Mouse (Mus musculus) intestine, embryonic 14.5 days (tissue): Measurements from ENCODE around the gene Rap1gap2. TPM values are rescaled to one million over a fixed set of nuclear protein-coding genes. Genes with fewer than 3 reads are reported as not detected.

ENCODE experiments used
- ATAC-seq: fragments of 200-750 bp; cut with Nextera tagmentation; replicated peaks from 2 replicates; pipeline ENCODE4 v1.8.0; 2017; ENCODE audit warnings: low read depth, moderate number of reproducible peaks, moderate TSS enrichment, moderate library complexity; ENCODE audit not compliant: low FRiP score, low TSS enrichment
- DNase-seq: peaks from one replicate; pipeline ENCODE4 v3.0.0-alpha.2; 2018; ENCODE audit warnings: low spot score
- H3K27ac ChIP-seq: fragments of 300-500 bp; sonication (generic); 2 replicates; pipeline ENCODE4 v1.5.1; 2014; ENCODE audit warnings: low read depth, mild to moderate bottlenecking, control low read depth
- H3K27me3 ChIP-seq: fragments of 300-500 bp; sonication (generic); replicated peaks from 2 replicates; pipeline ENCODE4 v1.6.1; 2014; ENCODE audit warnings: low read length, control low read depth; ENCODE audit not compliant: control insufficient read depth, insufficient read depth
- H3K36me3 ChIP-seq: fragments of 300-500 bp; sonication (generic); 2 replicates; pipeline ENCODE4 v1.6.1; 2014; ENCODE audit warnings: low read length, control low read depth; ENCODE audit not compliant: control insufficient read depth, insufficient read depth
- H3K4me1 ChIP-seq: fragments of 300-500 bp; sonication (generic); replicated peaks from 2 replicates; pipeline ENCODE4 v1.6.1; 2014; ENCODE audit warnings: low read length, control low read depth, mixed read lengths; ENCODE audit not compliant: control insufficient read depth, insufficient read depth
- H3K4me2 ChIP-seq: fragments of 300-500 bp; sonication (generic); 2 replicates; pipeline ENCODE4 v1.6.1; 2014; ENCODE audit warnings: low read length
- H3K4me3 ChIP-seq: fragments of 300-500 bp; sonication (generic); 2 replicates; pipeline ENCODE4 v1.5.1; 2014; ENCODE audit warnings: low read depth, low read length, control low read depth, mixed read lengths
- H3K9ac ChIP-seq: fragments of 300-500 bp; sonication (generic); 2 replicates; pipeline ENCODE4 v1.6.1; 2014; ENCODE audit warnings: mild to moderate bottlenecking, low read length
- H3K9me3 ChIP-seq: fragments of 300-500 bp; sonication (generic); 2 replicates; pipeline ENCODE4 v1.6.1; 2016; ENCODE audit warnings: low read length, control low read depth; ENCODE audit not compliant: control insufficient read depth
- WGBS: fragments of 180-500 bp; shearing (Covaris S2); extraction: QIAGEN DNeasy Blood & Tissue Kit; methylation state at CpG from one replicate; pipeline ENCODE4 v1.1.7; 2014; 5-methylcytosine and 5-hydroxymethylcytosine counted together
- polyA plus RNA-seq: library from polyadenylated mRNA; unstranded; fragments of >200 nt; fragmentation: Nextera tagmentation; extraction: Ambion mirVana; gene quantifications from 2 replicates; pipeline ENCODE4 v1.2.1, GENCODE M21; 2014

The Rap1gap2 gene
- polyA plus RNA-seq, 1 experiment from 2014 or later, result 11.6 TPM

DNA sequence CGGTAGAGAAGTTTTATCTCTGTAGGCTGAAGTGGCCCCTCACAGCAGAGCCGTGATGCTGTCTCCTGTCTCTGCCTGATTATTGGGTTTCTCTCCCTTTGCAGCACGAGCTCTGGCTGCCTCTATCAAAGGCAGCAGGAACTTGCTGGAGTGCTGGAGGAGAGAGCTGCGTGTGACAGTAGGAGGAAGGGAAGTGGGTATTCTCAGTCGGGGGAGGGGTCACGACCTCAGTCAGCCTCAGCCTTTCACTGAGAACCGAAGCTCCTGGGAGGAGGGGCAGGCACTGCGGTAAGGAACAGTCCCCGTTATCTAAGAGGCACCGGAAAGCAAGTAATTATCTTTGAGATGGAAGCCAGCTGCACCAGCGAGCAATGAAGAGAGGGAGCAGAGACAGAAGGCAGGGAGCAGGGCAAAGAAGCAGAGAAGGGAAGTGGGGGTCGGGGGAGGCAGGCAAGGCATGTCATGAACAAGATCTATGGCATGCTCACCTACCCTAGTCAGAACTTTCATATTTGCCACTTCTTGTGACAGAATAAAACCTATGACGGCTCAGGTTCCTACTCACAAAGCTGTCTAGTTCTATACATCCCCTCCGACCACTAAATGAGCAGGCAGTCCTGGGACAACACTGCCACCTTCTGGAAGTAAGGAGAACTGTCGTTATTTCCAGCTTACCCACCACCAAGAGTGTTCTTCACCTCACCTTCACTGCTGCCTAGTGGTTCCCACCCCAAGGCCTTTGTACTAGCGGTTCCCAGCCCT is 63.6 kb downstream of the Rap1gap2 start:
- Histone ChIP-seq H3K9ac (0 out of 2 replicates have a peak overlapping the region, but pooled peaks have one; percentile 14), H3K27ac (peak overlapping the region; percentile 39; the same call in 1 of the 2 replicates), H3K9me3 (no peaks in the 10 kb centered on the region), H3K4me1 (no peaks in the 10 kb centered on the region; the same call in 1 of the 2 replicates), H3K4me3 (peak overlapping the region; percentile 23), H3K36me3 (no peaks in the 10 kb centered on the region), H3K27me3 (no peaks in the 10 kb centered on the region), H3K4me2 (peak overlapping the region; percentile 51)
- peak; percentile 88 for DNase-seq
- WGBS, result 3% methylated on average over 16 of the region's 16 CpGs
- peak; percentile 72 for ATAC-seq

- DNase-seq (no peak), ATAC-seq (0 out of 2 replicates have a peak, but pooled peaks have one; percentile 25)
- Histone ChIP-seq H3K27me3 (no peaks in the 10 kb centered on the region), H3K4me2 (no peak overlapping the region), H3K36me3 (no peaks in the 10 kb centered on the region), H3K27ac (no peak overlapping the region), H3K9ac (no peak overlapping the region), H3K4me3 (no peak overlapping the region), H3K4me1 (no peaks in the 10 kb centered on the region; the same call in 1 of the 2 replicates), H3K9me3 (no peaks in the 10 kb centered on the region)
- 48% methylated on average over 4 of the region's 4 CpGs for WGBS
Observed at GRCm38 (mm10) chr11:74546165-74546564, 64.5 kb downstream of the Rap1gap2 start.

DNA sequence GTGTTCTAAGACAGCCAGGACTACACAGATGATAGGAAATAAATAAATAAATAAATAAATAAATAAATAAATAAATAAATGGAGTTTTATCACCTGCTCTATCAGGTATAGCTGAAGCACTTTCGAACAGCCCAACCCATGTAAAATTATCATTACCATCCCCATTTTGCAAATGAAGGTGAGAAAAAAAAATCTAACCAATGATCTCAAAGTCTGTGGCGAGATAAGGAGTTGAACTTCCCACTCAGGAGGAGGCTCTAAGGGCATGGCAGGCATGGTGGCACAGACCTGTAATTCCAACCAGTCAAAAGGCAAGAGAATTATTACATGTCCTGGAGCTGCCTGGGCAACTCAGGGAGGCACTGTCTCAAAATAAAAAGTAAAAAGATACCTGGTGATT is 65.2 kb downstream of the Rap1gap2 start:
- DNase-seq, result no peak
- no peaks in the 10 kb centered on the region for H3K9me3 ChIP-seq
- H3K9ac ChIP-seq, result no peak overlapping the region
- 92% methylated on average over 2 of the region's 2 CpGs for WGBS
- H3K4me1 ChIP-seq, result no peaks in the 10 kb centered on the region; the same call in 1 of the 2 replicates
- ATAC-seq, result no peak
- H3K27me3 ChIP-seq, result no peaks in the 10 kb centered on the region
- no peak overlapping the region for H3K4me2 ChIP-seq
- no peak overlapping the region for H3K4me3 ChIP-seq
- H3K36me3 ChIP-seq, result no peaks in the 10 kb centered on the region
- H3K27ac ChIP-seq, result no peak overlapping the region

DNA sequence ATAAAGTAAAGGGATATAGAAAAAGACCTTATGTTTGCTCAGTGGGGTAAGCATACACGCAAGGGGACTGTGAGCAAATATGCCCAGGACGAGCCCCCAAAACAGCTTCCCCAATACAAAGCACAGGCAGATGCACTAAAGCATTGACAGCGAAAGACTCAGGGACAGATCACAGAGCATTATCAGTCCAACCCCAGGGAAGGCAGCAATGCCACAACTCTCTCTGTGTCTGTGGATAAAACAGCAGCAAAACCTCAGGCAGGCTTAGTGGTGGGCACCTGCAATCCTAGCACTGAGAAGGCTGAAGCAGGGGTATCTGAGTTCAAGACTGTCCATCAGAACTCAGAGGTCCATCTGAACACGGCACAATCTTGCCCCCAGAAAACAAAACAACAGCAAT is 73.4 kb downstream of the Rap1gap2 start:
- Histone ChIP-seq H3K27ac (no peak overlapping the region), H3K27me3 (no peaks in the 10 kb centered on the region), H3K9me3 (no peaks in the 10 kb centered on the region), H3K4me2 (no peak overlapping the region), H3K4me1 (0 out of 2 replicates have a peak, but pooled peaks cover 6% of the 10 kb centered on the region), H3K36me3 (no peaks in the 10 kb centered on the region), H3K9ac (no peak overlapping the region), H3K4me3 (no peak overlapping the region)
- DNase-seq (no peak), ATAC-seq (no peak)
- WGBS, result 81% methylated on average over 4 of the region's 4 CpGs

GRCm38 (mm10) chr11:74536140-74536842 is 74.4 kb downstream of the Rap1gap2 start:
- WGBS, result 18% methylated on average over 14 of the region's 14 CpGs
- Histone ChIP-seq H3K27ac (no peak overlapping the region), H3K27me3 (no peaks in the 10 kb centered on the region), H3K4me2 (peak overlapping the region; percentile 33), H3K36me3 (no peaks in the 10 kb centered on the region), H3K4me3 (no peak overlapping the region), H3K4me1 (0 out of 2 replicates have a peak, but pooled peaks cover 6% of the 10 kb centered on the region), H3K9me3 (no peaks in the 10 kb centered on the region), H3K9ac (no peak overlapping the region)
- peak; percentile 80 for ATAC-seq
- DNase-seq, result peak; percentile 72

DNA sequence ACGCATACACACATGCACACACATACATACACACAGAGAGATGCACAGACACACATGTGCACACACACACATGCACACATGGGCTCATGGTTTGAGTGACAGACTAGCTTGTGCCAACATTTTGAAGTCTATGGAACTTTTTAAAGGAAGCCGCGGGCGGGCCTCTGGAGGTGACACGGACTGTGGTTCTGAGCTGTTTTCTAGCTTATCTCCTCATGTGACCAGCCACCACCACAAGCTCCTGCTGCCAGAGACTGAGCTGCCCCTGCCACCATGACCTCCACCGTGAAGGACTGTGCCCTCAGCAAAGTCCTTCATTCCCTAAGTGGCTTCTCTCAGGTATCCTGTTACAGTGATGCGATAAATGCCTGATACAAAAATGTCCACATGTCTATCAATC is 76.3 kb downstream of the Rap1gap2 start:
- Histone ChIP-seq H3K9ac (no peak overlapping the region), H3K27me3 (no peaks in the 10 kb centered on the region), H3K36me3 (no peaks in the 10 kb centered on the region), H3K27ac (no peak overlapping the region), H3K4me3 (no peak overlapping the region), H3K4me1 (0 out of 2 replicates have a peak, but pooled peaks cover 6% of the 10 kb centered on the region), H3K9me3 (no peaks in the 10 kb centered on the region), H3K4me2 (no peak overlapping the region)
- no peak for ATAC-seq
- no peak for DNase-seq
- 87% methylated on average over 7 of the region's 7 CpGs for WGBS

DNA sequence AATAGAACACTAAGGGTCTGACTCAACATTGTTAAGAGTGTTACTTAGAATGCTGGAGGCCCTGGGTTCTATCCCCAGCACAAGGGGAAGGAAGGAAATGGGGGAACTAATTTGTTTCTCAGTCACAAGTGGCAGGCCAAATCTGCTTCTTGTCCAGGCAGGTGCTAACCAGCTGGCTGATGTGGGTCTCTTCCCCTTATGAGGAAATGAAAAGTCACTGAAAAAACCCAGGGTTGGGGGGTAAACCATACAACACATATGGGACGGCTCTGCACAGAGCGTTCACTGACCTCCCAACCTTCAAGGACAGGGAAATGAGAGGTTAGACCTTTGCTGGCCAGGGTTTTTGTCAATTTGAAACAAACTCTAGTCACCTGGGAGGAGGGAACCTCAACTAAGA is 77.7 kb downstream of the Rap1gap2 start:
- H3K9ac ChIP-seq, result no peak overlapping the region
- H3K27ac ChIP-seq, result no peak overlapping the region
- H3K4me1 ChIP-seq, result 0 out of 2 replicates have a peak, but pooled peaks cover 6% of the 10 kb centered on the region
- 85% methylated on average over 2 of the region's 2 CpGs for WGBS
- no peaks in the 10 kb centered on the region for H3K9me3 ChIP-seq
- no peak overlapping the region for H3K4me2 ChIP-seq
- DNase-seq, result no peak
- H3K36me3 ChIP-seq, result no peaks in the 10 kb centered on the region
- no peak for ATAC-seq
- no peaks in the 10 kb centered on the region for H3K27me3 ChIP-seq
- H3K4me3 ChIP-seq, result no peak overlapping the region

DNA sequence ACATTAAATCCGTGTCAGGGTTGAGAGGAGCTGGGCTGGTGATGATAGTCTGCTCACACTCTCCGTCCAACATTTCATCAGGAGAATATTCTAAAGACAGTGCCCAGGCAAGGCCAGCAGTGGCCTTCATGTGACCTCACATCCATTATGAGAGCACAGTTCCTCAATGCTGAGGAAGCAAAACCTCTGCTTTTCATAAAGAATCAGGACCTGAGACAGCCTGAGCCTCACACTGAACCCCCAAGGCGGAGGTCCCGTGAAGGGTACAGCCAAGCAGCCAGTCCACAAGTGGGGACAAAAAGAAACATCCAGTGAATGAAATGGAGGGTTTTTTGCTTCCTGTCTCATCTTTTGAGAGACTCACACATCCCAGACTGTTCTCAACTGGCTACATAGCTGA is 78.3 kb downstream of the Rap1gap2 start:
- H3K4me1 ChIP-seq, result 0 out of 2 replicates have a peak, but pooled peaks cover 6% of the 10 kb centered on the region

More for the DNA sequence above, 78.3 kb downstream of the Rap1gap2 start:
- H3K4me3 ChIP-seq, result no peak overlapping the region
- DNase-seq (no peak), ATAC-seq (no peak)
- H3K36me3 ChIP-seq, result no peaks in the 10 kb centered on the region
- no peaks in the 10 kb centered on the region for H3K27me3 ChIP-seq
- no peak overlapping the region for H3K4me2 ChIP-seq
- H3K27ac ChIP-seq, result no peak overlapping the region
- no peaks in the 10 kb centered on the region for H3K9me3 ChIP-seq
- 58% methylated on average over 4 of the region's 4 CpGs for WGBS
- no peak overlapping the region for H3K9ac ChIP-seq
